Mouse (Mus musculus) kidney, adult 11 months (tissue): ENCODE measurements around the gene Slc7a3.
"Not testable (repeated sequence)": the region's sequence is repeated elsewhere in the genome, so short reads cannot be mapped to it uniquely, and the experiment has no call there.

Experiments
- DNase-seq: peaks from one replicate; pipeline ENCODE4 v3.0.0; 2022

Gene Slc7a3

GRCm38 (mm10) chrX:101085920-101086319 is at the start of gene Slc7a3:
Gene Slc7a3 (minus strand): TSS chrX:101086020.
- DNase-seq: no peak

GRCm38 (mm10) chrX:101131992-101132791 is 46.4 kb upstream of the Slc7a3 start:
- DNase-seq: no peak

GRCm38 (mm10) chrX:101131001-101131400 is 45.2 kb upstream of the Slc7a3 start:
- DNase-seq: peak; percentile 24

GRCm38 (mm10) chrX:101128559-101128958 is 42.7 kb upstream of the Slc7a3 start:
- no peak for DNase-seq

- no peak for DNase-seq
Measured at GRCm38 (mm10) chrX:101126977-101127376, 41.2 kb upstream of the Slc7a3 start.

GRCm38 (mm10) chrX:101126474-101126955 is 40.7 kb upstream of the Slc7a3 start:
- peak; percentile 17 for DNase-seq

GRCm38 (mm10) chrX:101120546-101120945 is 34.7 kb upstream of the Slc7a3 start:
- DNase-seq: no peak

- DNase-seq: not testable (repeated sequence)
Measured at GRCm38 (mm10) chrX:101085211-101085610, 609 bp downstream of the Slc7a3 start.

- no peak for DNase-seq
Measured at GRCm38 (mm10) chrX:101084192-101084591, 1.6 kb downstream of the Slc7a3 start.

GRCm38 (mm10) chrX:101065245-101065644 is 20.6 kb downstream of the Slc7a3 start:
- DNase-seq: no peak

- DNase-seq: no peak
Measured at GRCm38 (mm10) chrX:101063503-101063902, 22.3 kb downstream of the Slc7a3 start.

- no peak for DNase-seq
Measured at GRCm38 (mm10) chrX:101059541-101059940, 26.3 kb downstream of the Slc7a3 start, which contains the start of gene Tex11. Gene Tex11 (minus strand): TSS chrX:101059667.
